Mouse (Mus musculus): ENCODE data around the gene Fcer1a. TPM values are rescaled to one million over a fixed set of nuclear protein-coding genes. Genes with fewer than 3 reads are reported as not detected.
"Not testable (repeated sequence)": the region's sequence is repeated elsewhere in the genome, so short reads cannot be mapped to it uniquely, and the experiment has no call there.

Gene Fcer1a
- total RNA-seq (2021) = under 1 TPM in 1 of 2 experiments, not detected in 1; 0.54 TPM
- long read RNA-seq, experiment 1, partial matches to known transcripts = 1 of 1 reads
- long read RNA-seq, experiment 1, other reads (novel, unspliced or antisense) = 0 of 1 reads
- long read RNA-seq, experiment 2, partial matches to known transcripts = 1 of 1 reads
- long read RNA-seq, experiment 2, other reads (novel, unspliced or antisense) = 0 of 1 reads

DNA sequence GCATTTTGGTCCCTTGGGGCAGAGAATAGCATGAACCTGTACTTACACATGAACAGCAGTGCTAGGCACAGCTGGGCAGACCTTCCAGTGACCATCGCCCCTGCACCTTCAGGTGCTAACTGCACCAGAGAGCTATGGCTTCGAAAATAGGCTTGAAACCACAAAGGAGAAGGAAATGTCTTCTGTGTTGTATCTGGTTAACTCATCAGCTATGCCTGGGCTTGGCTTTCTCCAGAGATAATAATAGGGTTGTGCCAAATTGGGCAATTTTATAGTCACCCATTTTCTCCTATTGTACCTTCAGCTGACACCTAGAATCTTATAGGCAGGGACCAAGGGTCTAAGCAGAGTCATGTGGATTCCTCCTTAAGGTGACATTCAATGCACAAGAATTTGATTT is at the start of gene Fcer1a:
Gene Fcer1a (minus strand): TSS at position 134 of the 400 bp plus-strand sequence.
- DNase-seq (ENCODE audit: low spot score in 2 of 2) = no peak

DNA sequence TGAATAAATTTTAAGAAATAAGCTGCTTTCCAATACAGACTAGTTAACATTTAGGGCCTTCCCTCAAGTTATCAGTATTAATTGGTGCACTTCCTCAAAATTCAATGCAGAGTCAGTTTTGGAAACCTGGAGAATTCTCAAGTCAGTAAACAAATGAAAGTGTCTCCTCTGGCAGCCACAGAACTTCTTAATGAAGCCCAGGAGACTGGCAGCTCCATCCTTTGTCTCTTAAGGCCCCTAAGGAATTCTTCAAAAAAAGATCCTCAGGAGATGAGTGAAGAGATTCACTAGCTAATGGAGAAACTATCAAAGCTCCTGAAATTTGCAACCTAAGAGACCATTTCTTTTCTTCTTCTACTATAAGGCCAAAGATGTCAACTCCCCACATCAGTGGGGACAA is 38.7 kb upstream of the Fcer1a start, which contains the start of gene Olfr418:
Gene Olfr418 (plus strand): TSS at position 301 of the 400 bp plus-strand sequence.
- DNase-seq (ENCODE audit: low spot score in 2 of 2) = no peak

GRCm38 (mm10) chr1:173249888-173250287 is 22.9 kb upstream of the Fcer1a start:
- no peak for DNase-seq (ENCODE audit: low spot score in 2 of 2)

- DNase-seq (ENCODE audit: low spot score in 2 of 2) = not testable (repeated sequence)
Observed at GRCm38 (mm10) chr1:173237004-173237403, 10.0 kb upstream of the Fcer1a start.

- DNase-seq (ENCODE audit: low spot score in 2 of 2) = no peak
Observed at GRCm38 (mm10) chr1:173216481-173216880, 10.5 kb downstream of the Fcer1a start.

- DNase-seq (ENCODE audit: low spot score in 2 of 2) = no peak
Observed at GRCm38 (mm10) chr1:173212092-173212491, 14.9 kb downstream of the Fcer1a start, which contains the start of gene Olfr1404. Gene Olfr1404 (plus strand): TSS chr1:173212392.

DNA sequence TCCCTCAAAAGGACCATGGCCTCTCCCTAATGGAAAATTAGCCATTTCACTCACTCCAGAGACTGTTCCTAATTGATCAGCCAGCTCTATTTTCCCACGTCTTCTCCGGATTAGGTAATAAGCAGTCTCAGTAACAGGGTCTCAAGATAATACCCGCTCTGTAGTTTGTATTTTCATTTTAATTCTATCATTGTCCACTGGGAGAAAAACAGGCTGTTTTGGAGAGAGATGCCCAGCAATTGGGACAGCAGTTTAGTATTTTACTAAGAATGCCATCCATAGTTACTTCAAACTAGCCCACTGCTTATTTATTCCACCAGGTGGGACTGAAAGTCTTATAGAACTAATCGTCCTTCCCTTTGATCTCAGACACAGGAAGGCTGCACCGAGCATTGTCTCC is 29.5 kb downstream of the Fcer1a start, which contains the start of gene Olfr218:
Gene Olfr218 (plus strand): TSS at position 301 of the 400 bp plus-strand sequence.
- DNase-seq (ENCODE audit: low spot score in 2 of 2) = no peak

DNA sequence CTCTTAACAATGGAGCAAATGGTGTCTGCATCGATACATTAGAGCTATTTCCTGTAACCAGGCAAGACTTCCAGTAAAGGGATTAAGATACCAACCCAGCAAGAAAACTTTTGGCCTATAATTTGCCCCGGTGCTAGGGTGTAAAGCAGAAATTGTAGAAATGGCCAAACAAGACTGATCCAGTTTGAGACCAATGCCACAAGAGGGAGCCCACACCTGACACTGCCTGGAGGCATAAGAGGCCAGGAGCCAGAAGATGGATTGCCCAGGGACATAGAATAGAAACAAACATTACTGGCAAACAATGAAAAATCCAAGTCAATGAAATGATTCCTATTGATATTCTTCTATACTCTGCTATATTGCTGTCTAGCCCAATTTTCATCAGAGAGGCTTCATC is 30.7 kb downstream of the Fcer1a start:
- DNase-seq (ENCODE audit: low spot score in 2 of 2) = no peak

DNA sequence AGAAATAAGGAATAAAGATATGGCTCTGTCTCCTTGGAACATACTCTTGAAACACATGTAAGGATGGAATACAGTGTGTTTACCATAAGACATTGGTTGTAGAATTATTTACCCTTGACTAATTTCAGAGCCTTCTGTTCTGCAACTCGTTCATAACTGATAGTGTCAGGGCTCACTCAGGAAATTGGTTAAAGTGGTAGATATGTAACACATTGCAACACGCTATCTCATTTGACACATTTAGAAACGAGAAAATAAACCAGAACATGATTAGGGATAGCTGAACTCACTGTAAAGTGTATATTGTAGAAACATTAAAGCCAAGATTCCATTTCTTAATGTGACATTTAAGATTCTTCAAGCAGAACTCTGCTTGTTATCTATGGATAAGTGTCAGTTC is 35.0 kb downstream of the Fcer1a start:
- no peak for DNase-seq (ENCODE audit: low spot score in 2 of 2)

- no peak for DNase-seq (ENCODE audit: low spot score in 2 of 2)
Observed at GRCm38 (mm10) chr1:173190540-173190939, 36.5 kb downstream of the Fcer1a start, which contains the start of gene Olfr1406. Gene Olfr1406 (minus strand): TSS chr1:173190640.

GRCm38 (mm10) chr1:173174154-173174842 is 52.7 kb downstream of the Fcer1a start:
- no peak for DNase-seq (ENCODE audit: low spot score in 2 of 2)

Other genes starting within 250 kb of the Fcer1a start
- not detected for gene Olfr1408, start 89.8 kb downstream of the Fcer1a start, total RNA-seq (2021)
- gene Olfr1406, start 36.6 kb downstream of the Fcer1a start, total RNA-seq (2021) = not detected
- gene Olfr218, start 29.4 kb downstream of the Fcer1a start, total RNA-seq (2021) = not detected
- gene Olfr1404, start 14.8 kb downstream of the Fcer1a start, total RNA-seq (2021) = not detected
- gene Olfr418, start 38.8 kb upstream of the Fcer1a start, total RNA-seq (2021) = not detected
- not detected for gene Mptx2, start 50.6 kb upstream of the Fcer1a start, total RNA-seq (2021)
- gene Ackr1, start 106.5 kb upstream of the Fcer1a start, total RNA-seq (2021) = 10 to 100 TPM; 10.8 to 15.1 TPM
- gene Aim2, start 123.7 kb upstream of the Fcer1a start, total RNA-seq (2021) = 1 to 10 TPM in 1 of 2 experiments, under 1 TPM in 1; 0.71 to 2.9 TPM
- gene Cadm3, start 140.5 kb upstream of the Fcer1a start, total RNA-seq (2021) = 10 to 100 TPM; 28.7 to 33.7 TPM

All from gastrocnemius, postnatal 4 days (tissue).